Mouse (Mus musculus): ENCODE data around the gene Zbtb43.

DNA sequence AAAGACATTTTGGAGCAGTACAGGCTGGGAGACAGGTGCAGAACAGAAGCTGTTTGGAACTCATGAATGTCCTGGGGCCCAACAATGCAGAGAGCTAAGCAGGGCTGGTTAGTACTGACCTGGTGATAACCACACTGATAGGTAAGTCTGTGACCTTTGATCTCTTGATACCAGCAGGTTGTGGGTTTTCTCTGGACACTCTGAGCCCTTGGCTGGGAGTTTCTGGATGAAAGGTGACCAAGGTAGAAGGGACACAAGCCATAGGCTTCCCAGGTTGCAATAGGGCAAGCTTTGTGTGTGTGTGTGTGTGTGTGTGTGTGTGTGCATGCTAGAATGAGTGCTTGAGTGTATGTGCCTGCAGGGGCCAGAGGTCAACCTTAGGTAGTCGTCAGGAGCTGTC, 21.6 kb downstream of the Zbtb43 start:
- TF ChIP-seq CTCF (IDR thresholded peaks at IDR 0.05; ENCODE audit: insufficient read depth, low read length), result no peak
- TF ChIP-seq POLR2A (IDR thresholded peaks at IDR 0.05; ENCODE audit: borderline replicate concordance, extremely low read depth, low read depth, low read length), result no peak
